Mouse (Mus musculus): ENCODE measurements around the gene Ednra.

The Ednra gene

DNA sequence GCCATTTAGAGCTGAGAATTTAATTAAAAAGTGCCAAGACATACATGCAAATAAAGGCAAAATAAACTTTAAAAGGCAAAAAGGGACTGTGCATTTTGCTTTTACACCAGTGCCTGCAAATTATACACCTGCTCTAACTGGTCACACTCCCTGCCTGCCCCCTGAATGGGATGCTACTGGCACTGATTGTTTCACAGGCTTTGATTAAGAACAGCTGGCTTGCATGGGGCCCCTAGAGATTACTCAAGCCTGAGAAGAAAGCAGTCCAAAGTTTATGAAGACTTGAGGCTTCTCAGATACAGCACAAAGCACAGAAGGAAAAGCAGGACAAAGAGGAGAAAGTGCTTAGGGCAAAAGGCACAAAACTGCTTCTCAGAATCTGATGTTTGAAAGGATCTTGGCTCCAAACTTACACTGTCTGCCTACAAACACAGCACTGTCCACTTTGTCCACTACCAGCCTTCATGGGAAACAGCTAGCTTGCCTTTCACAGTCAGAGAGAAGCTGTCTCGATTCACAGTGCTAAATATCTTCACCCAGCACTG, 73.5 kb downstream of the Ednra start:
- DNase-seq (ENCODE audit: low spot score in 2 of 2): no peak

DNA sequence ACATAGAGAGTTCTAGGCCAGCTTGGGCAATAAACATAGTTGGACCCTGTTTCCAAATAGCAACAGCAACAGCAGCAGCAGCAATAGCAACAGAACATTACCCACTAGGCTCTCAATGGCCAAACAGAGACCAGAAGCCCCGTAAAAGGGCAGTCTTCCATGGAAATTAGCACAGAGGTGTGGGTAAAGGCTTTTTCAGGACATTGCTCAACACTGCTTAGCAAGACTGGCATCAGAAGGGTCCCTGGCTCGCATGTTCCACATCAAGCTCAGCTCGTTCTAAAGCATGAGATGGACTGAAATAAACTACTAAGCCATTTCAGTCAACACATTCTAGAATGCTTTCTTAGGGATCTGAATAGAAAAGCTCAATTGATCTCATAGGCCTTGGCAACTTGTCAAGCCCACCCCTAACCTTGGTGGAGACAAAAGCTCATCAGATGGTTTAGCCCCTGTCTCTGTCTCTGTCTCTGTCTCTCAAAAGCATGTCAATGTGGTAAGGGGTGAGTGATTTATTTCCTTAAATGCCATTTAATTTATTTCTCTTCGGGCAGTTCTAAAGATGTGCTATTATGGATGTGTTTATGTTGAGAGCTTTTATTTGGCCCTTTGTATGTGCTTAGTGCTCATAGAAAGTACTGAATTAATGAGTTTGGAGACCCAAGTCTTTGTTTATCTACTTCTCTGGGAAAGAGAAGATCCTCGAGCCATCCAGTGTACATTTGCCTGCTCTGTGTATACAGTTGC, 84.0 kb downstream of the Ednra start:
- no peak for DNase-seq (ENCODE audit: low spot score in 2 of 2)

DNA sequence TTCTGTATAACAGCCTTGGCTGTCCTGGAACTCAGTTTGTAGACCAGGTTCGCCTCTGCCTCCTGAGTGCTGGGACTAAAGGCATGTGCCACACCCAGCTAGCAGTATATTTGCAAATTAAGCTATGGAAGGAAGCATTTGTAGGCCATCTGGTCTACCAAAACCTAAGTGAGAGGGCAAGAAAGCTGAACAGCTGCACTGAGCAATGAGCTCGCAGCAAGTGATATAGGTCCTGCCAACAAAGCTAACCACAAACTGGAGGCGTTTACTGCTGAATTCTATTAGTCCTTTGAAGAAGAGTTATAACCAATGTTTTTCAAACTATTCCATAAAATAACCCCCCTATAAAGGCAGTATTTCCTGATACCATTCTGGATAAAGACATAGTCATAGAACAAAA, 86.7 kb downstream of the Ednra start:
- DNase-seq (ENCODE audit: low spot score in 2 of 2): no peak

DNA sequence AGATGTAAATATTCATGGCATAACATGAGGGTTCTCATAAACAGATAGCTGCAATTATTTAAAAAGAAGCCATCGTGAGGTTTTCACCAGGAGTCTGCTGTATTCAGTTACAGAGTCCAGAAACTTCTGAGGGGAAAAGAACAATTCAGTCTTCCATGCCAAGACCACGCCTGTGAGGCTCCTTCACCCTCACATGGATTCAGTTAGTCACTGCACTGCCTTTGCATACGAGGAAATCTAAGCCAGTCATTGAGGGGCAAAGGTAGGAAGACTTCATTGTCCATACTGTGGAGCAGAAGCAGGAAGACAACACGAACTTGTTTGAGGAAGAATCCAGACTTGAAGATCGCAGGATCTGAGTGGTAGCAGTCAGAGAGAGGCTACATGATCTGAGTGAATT, 90.2 kb downstream of the Ednra start:
- no peak for DNase-seq (ENCODE audit: low spot score in 2 of 2)

DNA sequence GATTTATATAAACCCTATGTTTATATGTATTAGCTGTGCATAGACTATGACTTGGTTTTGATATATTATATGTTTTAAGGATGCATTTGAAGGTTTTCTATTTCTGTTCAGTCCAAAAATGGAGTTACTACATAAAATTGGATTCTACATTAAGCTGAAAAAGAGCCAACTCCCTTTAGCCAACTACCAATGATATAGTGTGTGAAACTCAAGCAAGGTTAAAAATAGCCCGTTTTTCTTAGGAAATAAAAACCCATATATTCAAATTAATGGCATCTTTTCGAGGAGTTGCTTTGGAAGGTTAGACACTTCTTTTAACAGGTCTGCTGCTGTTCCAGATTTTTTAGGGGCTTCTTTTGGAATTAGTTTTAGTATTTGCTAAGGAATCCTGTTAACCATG, 91.1 kb downstream of the Ednra start:
- DNase-seq (ENCODE audit: low spot score in 2 of 2): no peak

DNA sequence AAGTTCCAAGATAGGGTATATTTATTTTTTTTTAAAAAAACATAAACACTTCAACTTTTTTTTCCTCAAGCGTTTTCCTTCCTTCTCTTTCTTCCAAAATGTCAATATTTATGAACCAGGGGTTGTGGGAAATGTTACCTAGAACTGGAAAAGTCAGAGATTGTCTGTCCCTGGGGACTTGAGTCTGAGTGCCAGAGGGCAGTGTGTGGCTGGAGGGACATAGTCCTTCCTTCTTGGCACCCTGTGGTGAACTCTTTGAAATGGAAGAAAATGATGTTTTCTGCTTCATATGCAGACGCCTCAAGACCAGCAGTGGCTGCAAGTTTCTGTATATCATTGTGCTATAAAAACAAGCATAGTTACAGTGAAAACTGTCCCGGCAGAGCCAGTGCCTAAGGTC, 93.6 kb downstream of the Ednra start:
- no peak for DNase-seq (ENCODE audit: low spot score in 2 of 2)

DNA sequence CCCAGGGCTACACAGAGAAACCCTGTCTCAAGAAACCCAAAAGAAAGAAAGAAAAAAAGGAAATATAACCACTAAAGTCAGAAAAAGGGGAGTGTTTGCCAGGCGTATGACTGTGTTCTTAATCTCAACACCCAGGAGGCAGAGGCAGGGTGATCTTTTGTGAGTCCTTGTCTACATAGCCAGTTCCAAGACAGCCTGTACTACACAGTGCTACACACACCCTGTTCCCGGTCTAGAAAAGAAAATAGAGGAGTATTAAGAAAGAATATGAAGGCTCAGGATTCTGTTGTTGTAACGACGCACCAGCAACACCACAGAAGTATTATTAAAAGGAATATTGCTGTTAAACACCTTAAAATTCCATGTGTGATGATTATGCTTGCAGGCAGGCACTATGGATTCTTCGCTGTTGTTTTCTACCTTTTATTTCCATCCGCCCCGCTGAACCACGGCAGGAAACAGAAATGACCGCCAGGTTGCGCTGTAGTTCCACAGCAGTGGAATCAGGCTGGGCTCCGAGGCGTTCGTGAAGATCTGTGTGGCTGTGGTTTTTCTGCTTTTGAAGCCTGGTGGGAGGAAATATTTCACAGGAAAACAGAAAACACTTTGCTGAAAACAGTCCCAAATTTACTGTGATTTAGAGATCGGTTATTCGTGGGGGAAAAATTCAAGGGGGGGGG, 94.3 kb downstream of the Ednra start:
- DNase-seq (ENCODE audit: low spot score in 2 of 2): peak; percentile 64 to 76

DNA sequence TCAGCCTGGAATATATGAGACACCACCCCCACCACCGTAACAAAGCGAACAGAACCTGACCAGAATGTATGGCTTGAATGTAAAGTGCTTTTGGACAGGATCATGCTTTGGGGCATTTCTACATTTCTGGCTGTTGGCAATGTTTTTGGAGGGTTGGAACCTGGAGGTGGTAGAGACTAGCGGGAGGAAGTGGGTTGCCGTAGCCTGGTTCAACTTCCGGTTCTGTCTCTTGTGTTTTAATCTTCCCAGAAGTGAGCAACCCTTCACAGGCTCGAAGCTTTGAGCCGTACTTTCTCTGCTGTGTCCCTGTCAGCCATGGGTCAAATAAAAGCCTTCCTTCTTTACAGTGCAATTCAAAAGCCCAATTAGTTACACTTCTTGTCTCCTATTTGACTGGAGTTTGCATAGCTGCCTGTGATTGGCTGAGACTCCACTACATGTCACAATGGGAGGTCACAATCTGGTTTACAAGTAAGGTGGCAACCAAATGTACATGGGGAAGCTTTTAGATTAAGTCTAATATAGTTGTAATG, 100.5 kb downstream of the Ednra start:
- no peak for DNase-seq (ENCODE audit: low spot score in 2 of 2)

DNA sequence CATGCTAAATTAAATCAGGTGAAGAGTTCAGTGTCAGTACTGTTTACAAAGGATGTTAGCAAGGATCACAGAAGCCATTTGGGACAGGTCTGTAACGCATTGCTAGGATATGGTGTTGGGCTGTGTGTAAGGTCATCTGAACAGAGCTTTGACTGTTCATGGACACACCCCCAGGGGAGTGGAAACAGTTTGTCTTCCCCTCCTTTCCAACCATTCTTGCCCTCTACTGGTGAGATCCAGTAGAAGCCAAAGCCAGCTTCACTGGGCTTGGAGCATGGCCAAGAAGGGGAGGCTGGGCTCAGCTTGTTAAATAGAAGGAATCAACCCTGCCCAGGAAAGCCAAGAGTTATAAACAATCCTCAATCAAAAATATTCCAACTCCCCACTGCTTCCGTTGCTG, 106.3 kb downstream of the Ednra start:
- DNase-seq (ENCODE audit: low spot score in 2 of 2): peak; percentile 11 to 49

Data from urinary bladder, postnatal 36 days (tissue).